Mouse (Mus musculus) neural tube, embryonic 14.5 days (tissue): ENCODE results near the gene Mpeg1. TPM values are rescaled to one million over a fixed set of nuclear protein-coding genes. Genes with fewer than 3 reads are reported as not detected.

Source experiments
- ATAC-seq: fragments of 200-750 bp; cut with Nextera tagmentation; 2 replicates; pipeline ENCODE4 v1.8.0; 2017; ENCODE audit warnings: low read depth, mild to moderate bottlenecking, moderate TSS enrichment, moderate library complexity
- H3K27ac ChIP-seq: fragments of 300-500 bp; sonication (generic); 2 replicates; pipeline ENCODE4 v1.5.1; 2014; ENCODE audit warnings: low read depth, mild to moderate bottlenecking, control low read depth, low read length, moderate library complexity, mixed read lengths
- H3K27me3 ChIP-seq: fragments of 300-500 bp; sonication (generic); 2 replicates; pipeline ENCODE4 v1.6.1; 2014; ENCODE audit warnings: low read length; ENCODE audit not compliant: control insufficient read depth, insufficient read depth
- H3K36me3 ChIP-seq: fragments of 300-500 bp; sonication (generic); 2 replicates; pipeline ENCODE4 v1.6.1; 2014; ENCODE audit warnings: low read length, mixed read lengths; ENCODE audit not compliant: control insufficient read depth, insufficient read depth
- H3K4me1 ChIP-seq: fragments of 300-500 bp; sonication (generic); 2 replicates; pipeline ENCODE4 v1.6.1; 2014; ENCODE audit warnings: low read length; ENCODE audit not compliant: control insufficient read depth, insufficient read depth
- H3K4me2 ChIP-seq: fragments of 300-500 bp; sonication (generic); 2 replicates; pipeline ENCODE4 v1.6.1; 2014; ENCODE audit warnings: mild to moderate bottlenecking, low read depth, low read length, control low read depth
- H3K4me3 ChIP-seq: fragments of 300-500 bp; sonication (generic); 2 replicates; pipeline ENCODE4 v1.5.1; 2014; ENCODE audit warnings: low read depth, low read length, control low read depth, mixed read lengths
- H3K9ac ChIP-seq: fragments of 300-500 bp; sonication (generic); replicated peaks from 2 replicates; pipeline ENCODE4 v1.6.1; 2014; ENCODE audit warnings: low read depth, mild to moderate bottlenecking, control low read depth, low read length, mixed read lengths
- H3K9me3 ChIP-seq: fragments of 300-500 bp; sonication (generic); 2 replicates; pipeline ENCODE4 v1.6.1; 2016; ENCODE audit warnings: low read length; ENCODE audit not compliant: control insufficient read depth
- WGBS: fragments of 180-500 bp; shearing (Covaris S2); extraction: QIAGEN DNeasy Blood & Tissue Kit; methylation state at CpG from one replicate; pipeline ENCODE4 v1.1.7; 2014; 5-methylcytosine and 5-hydroxymethylcytosine counted together
- polyA plus RNA-seq: library from polyadenylated mRNA; unstranded; fragments of >200 nt; fragmentation: Nextera tagmentation; extraction: Ambion mirVana; gene quantifications from 2 replicates; pipeline ENCODE4 v1.2.1, GENCODE M21; 2014

Mpeg1 gene
- polyA plus RNA-seq, 1 experiment from 2014 or later, result 1.3 TPM

GRCm38 (mm10) chr19:12494187-12494458, 33.5 kb downstream of the Mpeg1 start:
- H3K27me3 ChIP-seq, result no peaks in the 10 kb centered on the region
- no peak overlapping the region for H3K9ac ChIP-seq
- H3K4me1 ChIP-seq, result peaks cover 16% of the 10 kb centered on the region; the same call in 1 of the 2 replicates
- no peak for ATAC-seq
- H3K4me2 ChIP-seq, result peak overlapping the region; percentile 14; the same call in 1 of the 2 replicates
- WGBS, result 15% methylated on average over 4 of the region's 4 CpGs
- H3K36me3 ChIP-seq, result peaks cover 19% of the 10 kb centered on the region
- 0 out of 2 replicates have a peak overlapping the region, but pooled peaks have one; percentile 4 for H3K27ac ChIP-seq
- no peak overlapping the region for H3K4me3 ChIP-seq
- H3K9me3 ChIP-seq, result no peaks in the 10 kb centered on the region

GRCm38 (mm10) chr19:12494972-12495535, 34.5 kb downstream of the Mpeg1 start:
- H3K9ac ChIP-seq, result no peak overlapping the region
- 11% methylated on average over 3 of the region's 3 CpGs for WGBS
- peaks cover 19% of the 10 kb centered on the region for H3K36me3 ChIP-seq
- no peak for ATAC-seq
- H3K27me3 ChIP-seq, result no peaks in the 10 kb centered on the region
- H3K9me3 ChIP-seq, result no peaks in the 10 kb centered on the region
- peak overlapping the region; percentile 8; the same call in 1 of the 2 replicates for H3K4me2 ChIP-seq
- H3K4me1 ChIP-seq, result peaks cover 16% of the 10 kb centered on the region; the same call in 1 of the 2 replicates
- H3K27ac ChIP-seq, result peak overlapping the region; percentile 57
- H3K4me3 ChIP-seq, result no peak overlapping the region

GRCm38 (mm10) chr19:12496241-12496640, 35.7 kb downstream of the Mpeg1 start:
- Histone ChIP-seq H3K4me2 (no peak overlapping the region), H3K9ac (no peak overlapping the region), H3K4me1 (peaks cover 13% of the 10 kb centered on the region; the same call in 1 of the 2 replicates), H3K4me3 (no peak overlapping the region), H3K9me3 (no peaks in the 10 kb centered on the region), H3K27me3 (no peaks in the 10 kb centered on the region), H3K36me3 (peaks cover 9% of the 10 kb centered on the region), H3K27ac (peak overlapping the region; percentile 57)
- 55% methylated on average over 2 of the region's 2 CpGs for WGBS
- no peak for ATAC-seq

GRCm38 (mm10) chr19:12497909-12498308, 37.3 kb downstream of the Mpeg1 start:
- Histone ChIP-seq H3K4me3 (no peak overlapping the region; the same call in 1 of the 2 replicates), H3K27me3 (no peaks in the 10 kb centered on the region), H3K27ac (peak overlapping the region; percentile 70), H3K9ac (no peak overlapping the region), H3K4me1 (peaks cover 13% of the 10 kb centered on the region; the same call in 1 of the 2 replicates), H3K9me3 (no peaks in the 10 kb centered on the region), H3K4me2 (peak overlapping the region; percentile 70; the same call in 1 of the 2 replicates), H3K36me3 (no peaks in the 10 kb centered on the region)
- 39% methylated on average over 2 of the region's 2 CpGs for WGBS
- no peak for ATAC-seq

- ATAC-seq, result no peak
- peak overlapping the region; percentile 9; the same call in 1 of the 2 replicates for H3K4me3 ChIP-seq
- H3K4me2 ChIP-seq, result peak overlapping the region; percentile 70; the same call in 1 of the 2 replicates
- 30% methylated on average over 4 of the region's 4 CpGs for WGBS
- no peak overlapping the region; the same call in 1 of the 2 replicates for H3K9ac ChIP-seq
- H3K27ac ChIP-seq, result peak overlapping the region; percentile 70
- peaks cover 13% of the 10 kb centered on the region; the same call in 1 of the 2 replicates for H3K4me1 ChIP-seq
- H3K36me3 ChIP-seq, result no peaks in the 10 kb centered on the region
- no peaks in the 10 kb centered on the region for H3K27me3 ChIP-seq
- H3K9me3 ChIP-seq, result no peaks in the 10 kb centered on the region
These were observed 37.7 kb downstream of the Mpeg1 start for GRCm38 (mm10) chr19:12498321-12498720.

GRCm38 (mm10) chr19:12498941-12499340, 38.4 kb downstream of the Mpeg1 start:
- Histone ChIP-seq H3K36me3 (no peaks in the 10 kb centered on the region), H3K4me3 (peak overlapping the region; percentile 9; the same call in 1 of the 2 replicates), H3K27me3 (no peaks in the 10 kb centered on the region), H3K4me2 (peak overlapping the region; percentile 70), H3K9ac (no peak overlapping the region), H3K4me1 (peaks cover 13% of the 10 kb centered on the region; the same call in 1 of the 2 replicates), H3K9me3 (no peaks in the 10 kb centered on the region), H3K27ac (peak overlapping the region; percentile 70)
- WGBS, result 22% methylated on average over 1 of the region's 1 CpGs
- ATAC-seq, result no peak

GRCm38 (mm10) chr19:12499485-12499884, 38.9 kb downstream of the Mpeg1 start:
- Histone ChIP-seq H3K9me3 (no peaks in the 10 kb centered on the region), H3K4me2 (peak overlapping the region; percentile 70), H3K4me1 (peaks cover 13% of the 10 kb centered on the region; the same call in 1 of the 2 replicates), H3K27me3 (no peaks in the 10 kb centered on the region), H3K9ac (peak overlapping the region; percentile 95), H3K36me3 (no peaks in the 10 kb centered on the region), H3K4me3 (peak overlapping the region; percentile 92), H3K27ac (peak overlapping the region; percentile 95)
- ATAC-seq, result no peak
- 4% methylated on average over 2 of the region's 2 CpGs for WGBS

- Histone ChIP-seq H3K27ac (peak overlapping the region; percentile 95), H3K4me2 (peak overlapping the region; percentile 70), H3K36me3 (no peaks in the 10 kb centered on the region), H3K9me3 (no peaks in the 10 kb centered on the region), H3K9ac (peak overlapping the region; percentile 95), H3K4me3 (peak overlapping the region; percentile 92), H3K4me1 (peaks cover 13% of the 10 kb centered on the region; the same call in 1 of the 2 replicates), H3K27me3 (no peaks in the 10 kb centered on the region)
- peak; percentile 22 for ATAC-seq
- WGBS, result 6% methylated on average over 3 of the region's 3 CpGs
These were observed 39.5 kb downstream of the Mpeg1 start for GRCm38 (mm10) chr19:12500124-12500523.

- 0% methylated on average over 33 of the region's 38 CpGs for WGBS
- Histone ChIP-seq H3K27me3 (no peaks in the 10 kb centered on the region), H3K9me3 (no peaks in the 10 kb centered on the region), H3K27ac (peak overlapping the region; percentile 95), H3K36me3 (no peaks in the 10 kb centered on the region), H3K4me1 (peaks cover 9% of the 10 kb centered on the region; the same call in 1 of the 2 replicates), H3K4me2 (peak overlapping the region; percentile 70), H3K4me3 (peak overlapping the region; percentile 92), H3K9ac (peak overlapping the region; percentile 95)
- peak; percentile 65 for ATAC-seq
These were observed 40.3 kb downstream of the Mpeg1 start for GRCm38 (mm10) chr19:12500881-12501311.
